Mouse (Mus musculus) G1E (cell line): Measurements from ENCODE around the gene Med13l. TPM values are rescaled to one million over a fixed set of nuclear protein-coding genes. Genes with fewer than 3 reads are reported as not detected.
A peak's percentile ranks its signal among the peaks of the same experiment; 100 is the strongest.

Experiments used
- ATAC-seq: 2 replicates; pipeline ENCODE4 v1.8.0; 2016; ENCODE audit warnings: mild to moderate bottlenecking; ENCODE audit not compliant: insufficient number of reproducible peaks, poor library complexity, low FRiP score, severe bottlenecking; ENCODE audit errors: extremely low read depth
- DNase-seq: peaks from one replicate; pipeline ENCODE4 v3.0.0; 2012; ENCODE audit warnings: low spot score
- H3K27me3 ChIP-seq: 2 replicates; pipeline ENCODE4 v1.6.1; 2012; ENCODE audit warnings: mild to moderate bottlenecking, low read length, inconsistent platforms; ENCODE audit not compliant: insufficient read depth
- H3K36me3 ChIP-seq: replicated peaks from 2 replicates; pipeline ENCODE3; 2012; ENCODE audit warnings: mild to moderate bottlenecking, inconsistent platforms
- H3K4me1 ChIP-seq: 2 replicates; pipeline ENCODE4 v1.6.1; 2012; ENCODE audit warnings: low read depth, low read length, inconsistent platforms, mixed read lengths; ENCODE audit not compliant: insufficient read depth
- H3K4me3 ChIP-seq: 2 replicates; pipeline ENCODE4 v1.5.1; 2012; ENCODE audit warnings: low read depth, mild to moderate bottlenecking, inconsistent platforms, low read length, moderate library complexity, mixed read lengths
- H3K9me3 ChIP-seq: replicated peaks from 2 replicates; pipeline ENCODE4 v1.6.1; 2012; ENCODE audit warnings: inconsistent platforms
- CTCF ChIP-seq: IDR thresholded peaks from 2 replicates; pipeline ENCODE4 v1.5.1; 2012; ENCODE audit warnings: low read depth, low read length, inconsistent platforms, mixed read lengths
- GATA1 ChIP-seq: IDR thresholded peaks from 2 replicates; pipeline ENCODE4 v1.6.1; 2012; ENCODE audit warnings: borderline replicate concordance, low read length, inconsistent platforms, mixed read lengths
- GATA2 ChIP-seq: IDR thresholded peaks from 2 replicates; pipeline ENCODE4 v1.6.1; 2012; ENCODE audit warnings: low read depth, low read length, inconsistent platforms, borderline replicate concordance
- POLR2AphosphoS5 ChIP-seq: IDR thresholded peaks from 2 replicates; pipeline ENCODE4 v1.6.1; 2012; ENCODE audit warnings: low read depth, low read length, inconsistent platforms; ENCODE audit not compliant: insufficient replicate concordance
- TAL1 ChIP-seq: conservative IDR thresholded peaks from 2 replicates; pipeline ENCODE4 v1.6.1; 2012; ENCODE audit warnings: low read depth, low read length, inconsistent platforms, mixed read lengths
- polyA plus RNA-seq: library from polyadenylated mRNA; stranded (reverse); fragments of >175 nt; gene quantifications from 2 replicates; pipeline ENCODE4 v1.2.3, GENCODE M21; 2012
- total RNA-seq, 2 experiments: library from RNA; stranded (forward) in 1 of 2; stranded (reverse) in 1 of 2; fragments of 200-1000 nt in 1 of 2; fragments of >200 nt in 1 of 2; fragmentation: Nextera tagmentation in 1 of 2; gene quantifications; 2 replicates each; pipeline ENCODE4 v1.2.3; 2014 to 2017

Med13l gene
- total and polyA plus RNA-seq, 3 experiments = 16.8 to 91.7 (median 17.9) TPM

DNA sequence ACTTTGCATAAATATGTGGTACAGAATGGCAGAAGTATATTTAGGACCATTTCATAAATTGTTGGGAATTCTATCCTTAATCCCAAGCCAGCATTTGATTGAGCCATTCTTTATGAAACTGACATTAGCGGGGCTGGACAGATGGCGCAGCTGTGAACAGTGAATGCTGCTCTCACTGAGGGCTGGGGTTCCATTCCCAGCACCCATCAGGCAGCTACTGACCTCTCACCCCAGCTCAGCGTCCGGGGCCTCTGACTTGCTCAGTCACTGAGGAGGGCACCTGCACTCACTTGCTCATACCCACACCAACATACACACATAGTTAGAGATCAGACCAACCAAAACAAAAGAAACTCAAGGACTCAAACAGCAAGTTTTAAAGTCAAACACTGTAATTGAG lies 24.9 kb downstream of the Med13l start:
- H3K4me3 ChIP-seq = no peak overlapping the region
- DNase-seq = no peak
- no peak for ATAC-seq
- no peaks in the 10 kb centered on the region for H3K9me3 ChIP-seq
- peaks cover 59% of the 10 kb centered on the region for H3K4me1 ChIP-seq
- peaks cover 25% of the 10 kb centered on the region for H3K36me3 ChIP-seq
- H3K27me3 ChIP-seq = no peaks in the 10 kb centered on the region
- TF ChIP-seq TAL1 (no peak), CTCF (no peak), GATA2 (no peak), GATA1 (no peak), POLR2AphosphoS5 (no peak)

DNA sequence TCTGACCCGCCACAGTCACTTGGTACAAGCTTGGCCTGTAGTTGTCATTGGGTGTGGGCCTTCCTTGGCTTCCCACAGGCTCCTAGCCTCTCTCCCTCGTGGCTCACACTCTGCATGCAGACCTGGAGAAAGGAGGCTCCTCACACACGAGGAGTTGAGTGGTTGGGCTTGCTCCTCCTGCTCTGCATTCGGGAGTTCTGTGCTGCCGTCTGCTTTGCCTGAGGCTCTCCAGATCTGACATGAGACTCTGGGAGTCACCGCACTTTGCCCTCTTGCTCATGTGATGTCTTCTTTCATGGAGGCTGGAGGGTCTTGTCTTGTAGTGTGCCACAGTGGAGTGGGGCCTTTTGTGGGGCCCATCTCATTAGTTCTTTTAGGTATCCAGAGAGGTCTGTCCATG lies 26.1 kb downstream of the Med13l start:
- no peak for ATAC-seq
- H3K9me3 ChIP-seq = no peaks in the 10 kb centered on the region

DNA sequence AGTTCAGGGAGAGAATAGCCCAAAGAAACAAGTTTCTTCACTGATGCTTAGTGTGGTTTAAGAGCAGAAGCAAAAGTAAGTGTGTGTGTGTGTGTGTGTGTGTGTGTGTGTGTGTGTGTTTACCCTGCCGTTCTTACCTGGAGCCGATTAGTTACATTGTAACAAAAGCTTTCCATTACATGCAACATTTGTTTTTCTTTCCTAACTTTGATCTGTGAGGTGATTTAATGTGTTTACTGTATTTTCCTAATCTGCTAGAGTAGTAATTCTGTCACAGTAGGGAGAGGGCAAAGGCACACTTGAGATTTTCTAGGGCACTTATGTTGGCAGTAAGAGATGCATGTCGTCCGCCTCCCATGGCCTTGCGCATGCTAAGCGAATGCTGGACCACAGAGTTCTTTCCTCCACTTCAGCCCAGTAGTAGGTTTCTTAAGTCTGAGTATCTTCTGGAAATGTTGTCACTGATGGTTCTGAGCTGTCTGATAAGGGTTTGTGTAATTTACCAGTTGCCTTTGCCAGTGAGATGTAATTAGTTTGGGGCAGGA lies 28.0 kb downstream of the Med13l start:
- ATAC-seq (no peak), DNase-seq (no peak)
- H3K27me3 ChIP-seq = no peaks in the 10 kb centered on the region
- no peaks in the 10 kb centered on the region for H3K9me3 ChIP-seq
- no peak for TF ChIP-seq TAL1
- no peak for TF ChIP-seq POLR2AphosphoS5
- TF ChIP-seq GATA1 = no peak
- TF ChIP-seq GATA2 = no peak
- no peak for TF ChIP-seq CTCF
- peaks cover 74% of the 10 kb centered on the region for H3K4me1 ChIP-seq
- H3K36me3 ChIP-seq = peaks cover 34% of the 10 kb centered on the region
- no peak overlapping the region; the same call in 1 of the 2 replicates for H3K4me3 ChIP-seq

More for the DNA sequence above, 26.1 kb downstream of the Med13l start:
- Histone ChIP-seq H3K4me3 (no peak overlapping the region), H3K27me3 (no peaks in the 10 kb centered on the region), H3K4me1 (peaks cover 71% of the 10 kb centered on the region), H3K36me3 (peaks cover 29% of the 10 kb centered on the region)
- TF ChIP-seq CTCF (no peak), GATA2 (no peak), POLR2AphosphoS5 (no peak), TAL1 (no peak), GATA1 (no peak)
- DNase-seq = no peak

DNA sequence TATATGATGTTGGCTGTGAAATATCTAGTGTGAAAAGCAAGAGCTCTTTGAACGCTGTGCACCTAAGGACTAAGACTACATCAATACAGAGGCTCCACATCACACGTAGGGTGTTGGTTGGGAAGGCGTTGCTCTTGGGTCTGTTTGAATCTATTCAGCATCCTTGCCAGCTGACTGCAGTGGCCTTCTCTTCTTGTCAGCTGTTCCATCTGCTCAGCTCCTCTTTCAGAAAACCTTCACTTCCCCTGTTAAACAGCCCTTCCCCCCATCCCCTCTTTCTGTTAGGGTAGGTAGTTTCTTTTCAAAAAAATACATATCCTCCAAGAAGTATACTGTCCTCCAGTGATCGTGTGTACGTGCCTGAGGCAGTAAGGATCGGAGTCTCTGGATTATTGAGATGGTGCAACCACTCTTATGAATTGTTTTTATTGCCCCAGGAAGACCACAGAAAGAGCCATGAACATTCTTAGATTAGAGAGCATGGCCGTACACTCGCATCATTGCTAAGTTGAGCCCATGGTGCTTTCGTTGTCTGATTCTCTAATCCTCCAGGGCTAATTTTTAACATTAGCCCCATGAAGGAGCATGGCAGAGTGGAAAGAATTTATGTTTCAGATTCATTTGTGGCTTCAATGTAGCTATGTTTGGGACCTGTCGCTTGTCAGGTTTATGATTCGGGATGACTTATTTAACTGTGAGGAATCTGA lies 28.9 kb downstream of the Med13l start:
- Histone ChIP-seq H3K27me3 (no peaks in the 10 kb centered on the region), H3K4me3 (no peak overlapping the region; the same call in 1 of the 2 replicates), H3K9me3 (no peaks in the 10 kb centered on the region), H3K36me3 (peaks cover 38% of the 10 kb centered on the region), H3K4me1 (peaks cover 68% of the 10 kb centered on the region)
- no peak for DNase-seq
- peak; percentile 47; the same call in 1 of the 2 replicates for ATAC-seq
- no peak for TF ChIP-seq GATA2
- no peak for TF ChIP-seq GATA1
- no peak for TF ChIP-seq POLR2AphosphoS5
- no peak for TF ChIP-seq TAL1
- TF ChIP-seq CTCF = no peak

DNA sequence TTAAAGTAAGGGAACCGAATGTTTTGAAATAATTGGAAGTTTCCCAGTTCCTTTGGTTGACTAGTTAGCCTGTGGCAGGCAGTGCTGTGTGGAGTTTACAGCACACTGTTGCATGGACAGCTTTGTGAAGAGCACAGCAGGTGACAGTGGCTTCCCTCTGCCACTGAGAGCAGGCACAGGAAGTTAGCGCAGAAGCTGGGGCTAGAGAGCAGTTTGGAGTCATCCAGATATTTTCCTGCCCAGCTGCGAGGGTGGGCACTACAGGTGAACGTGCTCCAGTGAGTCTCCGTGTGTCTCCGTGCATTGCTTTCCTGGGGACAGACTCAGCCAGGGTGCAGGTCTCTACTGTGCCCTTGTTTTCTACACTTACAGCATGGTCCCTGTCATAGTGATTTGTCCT lies 30.4 kb downstream of the Med13l start:
- Histone ChIP-seq H3K36me3 (peaks cover 47% of the 10 kb centered on the region), H3K4me1 (peaks cover 70% of the 10 kb centered on the region), H3K27me3 (no peaks in the 10 kb centered on the region), H3K9me3 (no peaks in the 10 kb centered on the region), H3K4me3 (peak overlapping the region; percentile 30; the same call in 1 of the 2 replicates)
- ATAC-seq = no peak
- no peak for DNase-seq
- TF ChIP-seq CTCF = no peak
- TF ChIP-seq TAL1 = no peak
- TF ChIP-seq GATA1 = no peak
- TF ChIP-seq POLR2AphosphoS5 = no peak
- TF ChIP-seq GATA2 = no peak

DNA sequence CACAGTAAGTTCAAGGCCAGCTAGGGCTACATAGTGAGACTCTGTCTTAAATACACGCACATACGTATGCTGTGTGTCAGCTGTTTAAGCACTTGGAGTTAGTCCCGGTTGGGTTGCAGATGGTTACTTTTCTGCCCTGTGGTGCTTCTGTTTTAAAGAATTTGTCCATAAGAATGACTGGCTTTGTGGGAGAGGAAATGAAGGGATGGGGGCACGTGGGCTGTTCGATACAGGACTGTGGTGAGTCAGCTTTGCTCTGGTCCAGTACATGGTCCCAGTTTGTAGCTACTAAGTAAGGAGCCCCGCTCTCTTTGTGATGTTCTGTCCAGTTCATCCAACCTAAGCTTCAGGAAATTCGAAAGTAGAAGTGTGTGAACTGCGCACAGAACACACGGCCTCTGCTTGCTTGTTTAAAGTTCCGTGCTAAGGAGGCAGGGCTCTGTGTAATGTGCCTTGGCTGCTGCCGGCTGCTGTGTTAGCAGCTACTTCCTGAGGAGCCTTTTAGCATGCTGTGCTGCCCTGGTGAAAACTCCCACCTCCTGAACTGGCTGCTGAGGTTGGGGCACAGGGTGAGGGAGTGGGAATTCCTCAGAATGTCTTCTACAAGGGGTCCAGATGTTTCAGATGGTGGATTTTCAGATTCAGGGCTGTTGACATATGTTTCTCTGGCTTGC lies 31.5 kb downstream of the Med13l start:
- Histone ChIP-seq H3K4me1 (peaks cover 73% of the 10 kb centered on the region), H3K27me3 (no peaks in the 10 kb centered on the region), H3K36me3 (peaks cover 49% of the 10 kb centered on the region), H3K9me3 (no peaks in the 10 kb centered on the region), H3K4me3 (no peak overlapping the region)
- no peak for ATAC-seq
- no peak for TF ChIP-seq TAL1
- no peak for TF ChIP-seq CTCF
- TF ChIP-seq GATA2 = no peak
- no peak for TF ChIP-seq POLR2AphosphoS5
- TF ChIP-seq GATA1 = no peak
- no peak for DNase-seq
